Mouse (Mus musculus) skeletal muscle tissue, adult 2 months (tissue): Measurements from ENCODE around the gene Ccl11.
A peak's percentile ranks its signal among the peaks of the same experiment; 100 is the strongest.

ENCODE experiments used
- DNase-seq: peaks from one replicate; pipeline ENCODE4 v3.0.0-alpha.2; 2012; ENCODE audit warnings: low read depth, low spot score

Gene Ccl11

DNA sequence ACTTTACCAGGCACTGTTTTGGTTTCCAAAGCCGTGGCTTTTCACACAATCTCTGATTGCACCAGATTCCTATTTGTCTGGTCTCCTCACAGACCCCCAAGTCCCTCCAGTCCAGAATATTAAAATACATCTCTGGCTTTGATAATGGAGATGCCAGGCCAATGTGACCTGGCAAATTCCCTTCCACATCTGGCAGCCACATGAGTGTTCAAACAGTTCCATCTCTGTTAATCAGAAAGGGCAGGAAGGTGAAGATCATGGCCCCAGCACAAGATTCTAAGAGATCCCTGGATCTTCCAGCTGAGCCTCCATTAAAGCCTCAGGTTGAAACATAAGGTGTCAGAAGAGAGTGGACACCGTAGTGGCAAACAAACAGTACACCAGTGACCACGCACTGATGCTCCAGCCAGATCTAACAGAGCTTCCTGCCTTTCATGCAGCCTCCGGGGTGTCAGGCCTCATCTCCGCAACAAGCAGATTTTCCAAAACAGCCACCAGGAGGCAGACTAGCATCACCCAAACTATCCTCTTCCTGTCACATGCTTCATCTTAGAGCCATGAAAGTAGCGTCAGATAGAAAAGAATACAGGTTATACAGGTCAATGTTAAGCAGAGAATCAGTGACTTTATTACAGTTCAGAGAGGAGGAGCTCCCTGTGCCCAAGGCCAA is 9.7 kb upstream of the Ccl11 start:
- DNase-seq = no peak

DNA sequence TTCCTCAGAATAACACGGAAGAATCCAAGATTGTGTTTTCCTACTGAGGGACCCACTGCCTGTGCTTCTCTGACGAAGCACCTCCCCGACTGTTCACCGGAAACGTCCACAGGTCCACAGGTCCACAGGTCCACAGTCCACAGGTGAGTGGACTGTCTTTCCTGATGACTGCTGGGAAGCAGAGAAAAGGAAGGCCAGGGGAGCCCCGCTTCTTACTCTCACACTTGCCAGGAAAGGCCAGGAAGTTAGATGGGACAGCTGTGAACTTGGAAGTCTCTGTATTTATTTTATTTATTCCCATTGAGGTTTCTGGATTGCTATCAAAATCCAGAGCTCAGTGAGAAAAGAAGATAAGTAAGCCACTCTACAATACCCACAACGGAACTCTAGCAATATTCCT is 3.8 kb upstream of the Ccl11 start:
- no peak for DNase-seq

DNA sequence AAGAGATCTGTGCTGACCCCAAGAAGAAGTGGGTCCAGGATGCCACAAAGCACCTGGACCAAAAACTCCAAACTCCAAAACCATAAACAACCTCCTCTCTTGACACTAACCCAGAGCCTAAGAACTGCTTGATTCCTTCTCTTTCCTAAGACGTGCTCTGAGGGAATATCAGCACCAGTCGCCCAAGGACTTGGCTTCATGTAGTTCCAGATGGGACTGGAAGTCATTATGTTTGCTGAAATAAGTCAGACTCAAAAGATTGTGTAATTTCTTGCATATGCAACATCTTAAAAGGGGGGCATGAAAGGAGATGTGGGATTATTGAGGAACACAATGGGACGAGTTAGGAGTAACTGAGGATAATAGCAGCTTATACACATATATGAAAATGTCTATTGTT is 4.6 kb downstream of the Ccl11 start:
- peak; percentile 75 for DNase-seq

DNA sequence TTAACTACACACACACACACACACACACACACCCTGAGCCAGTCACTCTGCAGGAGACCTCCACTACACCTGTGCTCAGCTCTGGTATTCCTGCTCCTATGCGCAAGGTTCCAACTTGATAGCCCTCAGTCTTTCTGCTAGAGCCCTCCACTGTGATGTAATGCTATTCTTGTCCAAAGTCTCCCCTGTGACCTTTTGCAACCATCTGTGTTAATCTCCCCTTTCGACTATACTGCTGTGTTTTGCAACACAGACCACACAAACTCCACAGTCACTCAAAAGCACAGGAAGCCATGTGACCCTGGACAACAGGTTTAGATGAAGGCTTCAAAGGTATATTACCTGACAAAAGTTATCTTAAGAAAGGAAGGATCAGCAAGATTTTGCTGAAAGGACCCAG is 5.8 kb downstream of the Ccl11 start:
- no peak for DNase-seq

DNA sequence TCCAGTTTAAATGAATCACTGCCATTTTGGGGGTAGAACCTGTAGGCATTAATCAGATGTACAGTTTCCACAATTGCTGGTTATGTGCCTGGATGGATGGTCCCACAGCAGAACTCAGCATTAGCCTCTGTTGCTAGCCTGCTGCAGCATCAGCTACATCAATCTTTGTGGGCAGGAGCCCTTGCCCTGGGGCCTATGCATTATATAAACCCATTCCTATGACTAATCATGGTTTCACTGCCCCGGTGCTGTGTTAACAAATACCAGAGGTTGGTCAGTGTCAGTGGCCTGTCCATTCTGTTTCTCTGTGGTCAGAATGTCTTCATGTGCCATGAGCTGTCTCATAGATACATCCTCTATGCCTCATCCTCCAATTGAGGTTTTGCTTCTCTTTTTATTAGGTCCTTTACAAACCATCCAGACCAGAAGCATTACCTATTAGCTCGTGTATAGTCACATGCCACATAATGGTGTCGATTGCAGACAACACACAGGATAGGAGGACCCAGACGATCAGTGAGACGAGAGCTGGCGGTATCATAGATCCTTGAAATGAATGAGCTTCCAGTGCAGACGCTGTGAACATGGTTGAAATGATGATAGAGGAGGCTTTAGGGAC is 9.4 kb downstream of the Ccl11 start:
- DNase-seq = no peak

DNA sequence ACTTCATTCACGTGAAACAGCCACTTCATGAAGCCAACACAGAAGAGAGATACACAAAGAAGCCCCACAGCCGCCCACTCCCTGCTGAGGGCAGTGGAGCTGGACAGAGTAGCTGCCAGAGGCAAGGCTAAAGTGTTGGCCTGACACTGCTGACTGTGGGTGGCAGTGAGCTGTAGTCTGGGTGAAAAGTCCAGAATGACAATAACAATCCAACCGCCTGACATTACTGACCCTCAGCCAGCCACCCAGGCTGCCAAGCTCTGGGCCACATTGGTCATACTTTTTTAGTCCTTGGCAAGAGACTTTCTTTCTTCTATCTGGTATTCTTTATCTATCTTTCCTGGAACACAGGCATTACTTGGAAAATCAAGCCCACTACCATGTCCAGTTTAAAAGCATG is 13.5 kb downstream of the Ccl11 start:
- no peak for DNase-seq

DNA sequence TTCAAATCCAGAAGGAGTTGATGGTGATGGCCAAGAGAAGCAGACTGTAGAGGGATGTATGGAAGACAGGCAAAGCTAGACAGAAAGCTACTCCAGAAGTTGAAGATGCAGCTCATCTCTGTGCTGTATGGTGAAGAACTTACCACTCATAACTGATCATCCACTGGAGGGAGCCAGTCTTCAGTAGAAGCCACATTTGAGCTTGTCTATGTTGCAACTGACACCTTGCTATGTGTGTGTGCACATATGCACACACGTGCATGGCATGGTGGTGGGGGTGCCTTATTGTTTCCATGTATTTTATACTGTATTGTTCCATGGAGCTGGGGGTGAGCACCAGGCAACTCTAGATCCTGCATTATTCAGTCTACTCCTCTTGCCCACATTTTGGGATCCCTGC is 14.8 kb downstream of the Ccl11 start:
- DNase-seq = no peak

DNA sequence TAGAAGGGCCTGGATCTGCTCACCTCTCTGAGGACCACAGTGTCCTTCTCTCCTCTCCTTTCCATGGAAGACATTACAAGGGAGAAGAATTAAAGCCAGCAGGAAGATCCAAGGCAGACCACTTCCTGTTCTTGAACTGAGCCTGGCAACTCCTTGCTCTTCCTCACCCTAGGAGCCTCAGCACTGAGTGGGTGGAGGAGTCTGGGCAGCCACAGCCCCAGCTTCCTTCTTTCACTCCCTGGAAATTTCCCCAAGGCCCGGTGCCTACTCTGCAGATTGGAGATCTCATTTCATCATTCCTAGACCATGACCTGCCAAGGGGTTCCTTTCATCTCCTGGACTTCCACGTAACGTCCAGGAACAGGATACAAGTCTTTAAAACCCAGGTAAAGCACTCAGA is 15.4 kb downstream of the Ccl11 start:
- DNase-seq = no peak

DNA sequence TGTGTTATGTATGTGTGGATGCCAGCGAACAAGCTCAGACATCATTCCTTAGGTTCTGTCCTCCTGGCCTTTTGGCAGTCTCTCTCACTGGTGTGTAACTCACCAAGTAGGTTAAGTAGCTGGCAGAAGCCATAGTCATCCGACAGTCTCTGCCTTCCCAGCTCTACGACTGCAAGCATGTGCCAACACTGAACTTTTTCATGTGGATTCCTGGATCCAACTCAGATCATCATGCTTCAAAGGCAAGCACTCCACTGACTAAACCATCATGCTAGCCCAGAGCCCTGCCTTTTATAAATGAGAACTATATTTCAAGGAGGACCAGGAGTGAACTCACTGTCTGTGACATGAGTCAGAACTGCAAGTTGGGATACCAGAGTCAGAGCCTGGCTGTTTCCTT is 16.1 kb downstream of the Ccl11 start:
- no peak for DNase-seq

DNA sequence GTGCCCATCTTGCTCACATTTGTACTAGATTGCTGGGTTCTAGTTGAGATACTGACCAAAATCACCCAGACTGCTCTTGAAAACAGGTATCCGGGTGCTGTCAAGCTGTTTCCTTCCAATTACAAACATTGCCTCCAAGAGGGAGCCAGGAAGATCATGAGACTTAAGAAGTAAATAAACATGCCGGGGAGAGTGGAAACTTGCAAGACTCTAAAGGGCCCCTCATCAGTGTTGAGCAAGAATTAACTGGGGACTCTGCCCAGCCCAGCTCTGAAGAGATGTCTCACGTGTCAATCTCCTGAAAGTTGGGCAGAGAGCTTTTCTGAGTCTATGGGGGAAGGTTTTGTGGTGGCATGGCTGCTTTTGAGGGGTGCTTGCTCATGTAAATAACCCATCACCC is 19.4 kb downstream of the Ccl11 start:
- no peak for DNase-seq

DNA sequence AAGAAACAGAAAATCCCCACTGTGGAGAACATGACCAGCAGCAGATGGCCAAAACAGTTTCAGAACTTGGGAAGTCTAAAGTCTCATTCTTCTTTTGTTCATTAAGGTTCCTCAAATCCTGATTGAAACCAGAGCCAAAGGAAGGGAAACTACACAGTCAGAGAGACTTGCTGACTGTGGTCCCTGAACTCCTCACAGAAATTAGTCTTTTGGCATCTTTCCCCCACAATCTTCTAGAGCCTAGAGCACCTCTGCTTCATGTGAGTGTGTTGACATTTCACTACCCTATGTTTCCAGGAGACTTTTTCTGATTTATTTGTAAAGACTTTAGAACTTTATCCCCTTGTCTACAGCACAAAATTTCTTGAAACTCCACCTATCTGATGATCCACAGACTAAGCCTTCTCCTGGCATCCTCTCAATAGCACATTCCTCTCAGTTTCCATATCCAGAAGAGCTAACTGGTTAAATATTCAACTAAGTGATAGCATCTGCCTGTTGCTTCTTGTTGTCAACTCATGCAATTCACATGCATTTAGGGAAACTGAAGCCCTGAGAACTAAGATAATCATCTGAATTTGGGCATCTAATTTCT is 20.6 kb downstream of the Ccl11 start:
- no peak for DNase-seq

DNA sequence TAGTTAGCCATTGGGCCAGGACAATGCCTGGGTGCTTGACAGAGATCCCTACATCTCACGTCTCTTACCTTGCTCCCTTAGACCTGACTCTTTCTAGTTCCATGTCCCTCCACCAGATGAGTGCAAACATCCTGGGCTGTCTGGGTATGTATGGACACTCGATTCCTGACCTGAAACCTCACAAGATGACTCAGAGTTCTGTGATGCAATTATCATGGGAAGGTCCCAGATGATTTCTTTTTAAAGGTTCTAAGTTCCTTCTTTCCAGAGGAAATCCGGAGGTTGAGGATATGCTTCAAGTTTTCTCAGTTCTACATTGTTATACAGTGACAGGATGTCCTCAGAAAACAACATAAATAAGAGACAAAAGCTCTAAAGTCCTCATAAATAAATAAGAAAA is 23.2 kb downstream of the Ccl11 start:
- no peak for DNase-seq

DNA sequence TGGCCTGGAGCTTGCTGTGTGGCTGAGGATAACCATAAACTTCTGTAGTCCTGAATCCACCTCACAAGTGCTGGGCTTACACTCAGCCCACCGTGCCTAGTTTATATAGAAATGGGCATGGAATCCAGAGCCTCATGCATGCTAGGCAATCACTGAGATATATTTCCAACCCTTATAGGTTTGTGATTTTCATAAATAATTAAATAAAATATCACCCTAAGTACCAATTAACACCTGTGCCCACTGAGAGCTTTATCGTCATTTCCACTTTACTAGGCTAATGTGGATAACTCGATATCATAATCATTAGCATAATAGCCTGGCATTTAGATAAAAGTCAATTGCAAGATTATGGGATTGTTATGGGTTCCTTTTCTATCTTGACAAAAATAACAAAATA is 26.7 kb downstream of the Ccl11 start:
- no peak for DNase-seq

DNA sequence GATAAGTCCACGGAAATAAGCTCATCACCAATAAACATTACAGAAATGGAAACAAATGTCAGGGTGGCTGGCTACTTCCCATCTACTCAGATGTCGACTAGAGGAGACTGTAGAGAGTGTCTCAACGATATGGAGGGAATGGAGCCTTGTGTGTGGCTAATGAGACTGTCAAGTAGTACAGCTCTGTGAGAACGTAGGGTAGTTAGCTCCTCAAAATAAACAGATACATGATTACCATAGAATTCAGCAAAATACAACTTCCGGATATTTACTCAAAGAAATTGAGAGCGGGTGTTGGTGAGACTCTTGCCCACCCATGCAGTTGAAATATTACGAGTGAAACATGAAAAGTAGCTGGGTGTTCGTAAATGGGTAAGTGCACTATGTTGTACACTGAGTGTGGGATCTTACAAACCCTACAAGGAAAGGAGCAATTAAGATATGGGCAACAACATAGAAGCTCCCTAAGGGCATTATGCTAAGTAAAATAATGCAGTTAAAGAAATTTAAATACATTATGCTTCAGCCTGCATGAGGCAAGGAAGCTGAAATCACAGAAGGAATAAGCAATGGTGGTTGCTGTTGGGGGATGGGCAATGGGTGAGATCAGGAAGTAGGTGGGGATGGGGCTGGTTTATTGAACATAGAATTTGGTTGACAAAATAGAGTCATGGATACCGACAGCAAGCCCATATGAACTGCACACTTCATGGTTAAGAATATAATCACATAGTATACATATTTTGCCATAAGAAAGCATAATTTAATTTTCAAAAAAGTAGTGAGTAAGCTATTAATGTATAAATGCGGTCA is 42.1 kb downstream of the Ccl11 start:
- no peak for DNase-seq

DNA sequence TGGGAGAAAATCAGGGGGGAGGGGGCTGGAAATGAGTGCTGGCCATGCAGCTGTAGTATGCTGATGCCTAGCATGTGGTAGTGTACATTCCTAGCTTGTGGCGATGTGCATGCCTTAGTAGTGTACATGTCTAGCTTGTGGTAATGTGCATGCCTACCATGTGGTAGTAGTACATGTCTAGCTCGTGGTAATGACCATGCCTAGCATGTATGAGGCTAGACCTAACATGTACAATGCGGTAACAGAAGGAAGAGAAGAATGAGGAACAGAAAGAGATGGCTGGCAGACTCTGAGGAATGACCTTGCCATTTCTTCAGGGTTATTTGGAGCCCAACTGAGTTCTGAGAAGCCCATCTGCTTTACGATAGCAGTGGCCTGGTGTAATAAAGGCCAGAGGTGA is 43.5 kb downstream of the Ccl11 start:
- DNase-seq = no peak

DNA sequence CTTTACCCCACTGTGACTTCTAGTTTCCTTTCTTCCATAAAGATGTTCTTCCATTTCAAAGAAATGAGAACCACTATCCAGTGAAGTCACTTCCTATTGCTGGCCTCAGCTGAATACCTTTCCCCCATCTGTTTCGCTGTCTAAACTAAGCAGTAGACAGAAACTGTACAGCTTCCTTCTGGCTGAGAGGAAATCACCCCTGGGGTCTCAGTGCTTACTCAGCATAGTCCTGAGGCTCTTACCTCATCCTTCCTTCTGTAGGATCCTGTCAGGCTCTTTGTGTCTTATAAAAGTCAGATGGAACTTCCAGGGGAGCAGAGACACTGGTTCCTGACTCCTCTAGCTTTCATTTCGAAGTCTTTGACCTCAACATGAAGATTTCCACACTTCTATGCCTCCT is 43.9 kb downstream of the Ccl11 start, which contains the start of gene Ccl12:
Ccl12 (plus strand) TSS at position 317 of the 400 bp plus-strand sequence.
- DNase-seq = no peak

DNA sequence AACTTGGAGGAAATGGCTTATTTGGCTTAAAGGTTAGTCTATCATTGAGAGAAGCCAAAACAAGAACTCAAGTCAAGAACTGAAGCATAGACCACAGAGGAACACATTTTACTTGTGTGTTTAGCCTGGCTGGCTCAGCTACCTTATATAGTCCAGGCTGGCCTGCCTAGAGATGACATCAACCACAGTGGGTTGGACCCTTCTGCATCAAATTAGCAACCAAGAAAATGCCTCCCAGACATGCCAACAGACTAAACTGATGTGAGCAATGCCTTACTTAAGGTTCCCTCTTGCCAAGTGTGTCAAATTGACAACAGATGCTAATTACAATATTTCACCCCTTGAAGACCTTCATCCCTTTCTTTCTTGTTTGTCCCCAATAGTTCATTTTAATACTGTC is 52.0 kb downstream of the Ccl11 start:
- no peak for DNase-seq

DNA sequence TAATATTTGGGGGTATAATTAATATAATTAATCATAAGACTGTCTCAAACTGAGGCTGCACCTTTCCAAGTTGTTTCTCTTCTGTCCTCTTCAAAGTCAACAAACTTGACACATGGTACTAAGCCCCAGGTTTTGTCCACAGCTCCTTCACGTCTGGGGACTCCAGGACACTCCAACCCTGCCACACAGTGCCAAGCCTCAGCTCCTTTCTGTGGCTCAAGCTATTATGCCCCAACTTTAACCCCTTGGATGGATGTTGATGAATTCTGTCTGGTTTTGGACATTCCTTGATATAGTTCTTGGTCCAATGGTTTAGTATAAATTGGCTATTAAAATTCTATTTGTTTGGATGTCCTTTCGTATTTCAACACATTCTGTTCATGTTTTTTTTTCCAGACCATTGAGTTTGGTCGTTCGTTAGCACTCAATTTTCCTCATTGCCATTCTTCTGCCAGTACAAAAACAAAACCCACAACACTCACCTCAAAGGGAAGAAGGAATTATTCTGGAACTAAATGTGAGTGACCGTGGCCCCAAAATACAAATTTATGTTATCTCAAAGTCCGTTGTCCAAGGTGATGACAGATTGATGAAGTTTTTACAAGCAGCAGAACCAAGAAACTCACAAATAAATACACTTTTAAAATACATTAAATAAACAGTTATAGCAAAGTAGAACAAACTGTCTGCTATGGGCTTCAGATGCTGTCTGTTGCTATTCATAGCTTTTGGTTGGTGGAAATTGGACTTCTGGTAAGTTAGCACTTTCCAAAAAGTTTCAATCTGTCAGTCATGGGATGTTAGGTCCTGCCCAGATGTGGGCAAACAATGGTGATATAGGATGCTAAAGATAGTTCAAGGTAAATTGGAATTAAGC is 53.0 kb downstream of the Ccl11 start:
- no peak for DNase-seq
